Mouse (Mus musculus): ENCODE data around the gene 1700003E16Rik. TPM values are rescaled to one million over a fixed set of nuclear protein-coding genes. Genes with fewer than 3 reads are reported as not detected.

Gene 1700003E16Rik
- polyA plus RNA-seq, 1 experiment from 2014 or later, result 1.6 TPM

DNA sequence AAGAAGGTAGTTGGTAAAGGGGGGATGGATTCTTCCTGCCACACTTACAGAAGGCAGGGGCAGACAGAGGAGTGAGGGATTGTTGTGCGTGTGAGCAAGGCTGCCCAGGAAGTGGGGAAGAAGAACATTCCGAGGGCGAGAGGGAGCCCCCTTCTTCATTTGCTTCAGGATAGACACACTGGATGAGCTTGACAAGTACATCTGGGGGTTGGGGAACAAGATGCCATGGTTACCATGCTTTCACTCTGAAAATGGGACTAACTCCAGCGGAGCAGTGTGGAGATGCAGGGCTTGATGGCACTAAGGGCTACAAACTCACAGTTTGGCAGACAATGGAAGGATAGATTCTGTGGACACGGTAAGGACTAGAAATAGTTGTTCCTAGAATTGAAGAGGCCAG, 14.9 kb downstream of the 1700003E16Rik start:
- no peaks in the 10 kb centered on the region for H3K9me3 ChIP-seq (replicated peaks; ENCODE audit: low read length)
- no peak overlapping the region for H3K4me3 ChIP-seq (replicated peaks; ENCODE audit: low read depth, low read length)
- ATAC-seq (replicated peaks; ENCODE audit: low FRiP score, low read depth), result no peak
- no peaks in the 10 kb centered on the region for H3K27me3 ChIP-seq (ENCODE audit: insufficient read depth, low read length)
- no peak for TF ChIP-seq CTCF (IDR thresholded peaks at IDR 0.05; ENCODE audit: low read depth)
- no peak overlapping the region for H3K27ac ChIP-seq
- DNase-seq (ENCODE audit: low spot score), result no peak
- peaks cover 8% of the 10 kb centered on the region; the same call in 1 of the 2 replicates for H3K4me1 ChIP-seq (replicated peaks; ENCODE audit: insufficient read depth, low read length)
- WGBS, result 81% methylated on average over 5 of the region's 5 CpGs
- no peak overlapping the region for H3K9ac ChIP-seq (ENCODE audit: low read depth, low read length)
- H3K4me2 ChIP-seq (ENCODE audit: low read length), result no peak overlapping the region
- no peaks in the 10 kb centered on the region for H3K36me3 ChIP-seq (ENCODE audit: insufficient read depth, low read length)

GRCm38 (mm10) chr6:83172240-83172920, 16.2 kb downstream of the 1700003E16Rik start:
- Histone ChIP-seq H3K27ac (no peak overlapping the region), H3K9ac (ENCODE audit: low read depth, low read length) (no peak overlapping the region), H3K4me1 (replicated peaks; ENCODE audit: insufficient read depth, low read length) (0 out of 2 replicates have a peak, but pooled peaks cover 4% of the 10 kb centered on the region), H3K9me3 (replicated peaks; ENCODE audit: low read length) (no peaks in the 10 kb centered on the region), H3K4me3 (replicated peaks; ENCODE audit: low read depth, low read length) (no peak overlapping the region), H3K36me3 (ENCODE audit: insufficient read depth, low read length) (no peaks in the 10 kb centered on the region), H3K4me2 (ENCODE audit: low read length) (no peak overlapping the region), H3K27me3 (ENCODE audit: insufficient read depth, low read length) (no peaks in the 10 kb centered on the region)
- DNase-seq (ENCODE audit: low spot score) (no peak), ATAC-seq (replicated peaks; ENCODE audit: low FRiP score, low read depth) (no peak; the same call in 1 of the 2 replicates)
- 61% methylated on average over 9 of the region's 9 CpGs for WGBS
- TF ChIP-seq CTCF (IDR thresholded peaks at IDR 0.05; ENCODE audit: low read depth), result no peak

DNA sequence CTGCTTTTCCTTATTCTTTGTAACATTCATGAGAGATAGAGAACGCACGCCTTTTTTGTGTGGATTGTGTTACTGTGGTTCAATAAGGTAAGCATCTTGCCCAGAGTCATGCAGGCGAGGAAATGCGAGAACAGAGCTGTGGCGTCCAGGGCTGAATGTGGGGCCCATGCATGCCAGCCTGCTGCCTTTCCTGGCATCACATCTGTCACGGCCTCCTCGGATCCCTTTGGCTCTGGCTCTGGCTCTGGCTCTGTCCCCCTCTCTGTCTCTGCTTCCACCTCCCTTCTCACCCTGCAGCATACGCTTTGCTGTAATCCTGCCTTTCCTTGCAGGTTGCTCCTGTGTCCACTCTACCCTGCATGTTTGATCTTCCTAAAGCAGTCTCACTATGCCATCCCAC, 19.8 kb downstream of the 1700003E16Rik start:
- Histone ChIP-seq H3K4me2 (ENCODE audit: low read length) (no peak overlapping the region), H3K9me3 (replicated peaks; ENCODE audit: low read length) (no peaks in the 10 kb centered on the region), H3K36me3 (ENCODE audit: insufficient read depth, low read length) (no peaks in the 10 kb centered on the region), H3K4me1 (replicated peaks; ENCODE audit: insufficient read depth, low read length) (peaks cover 7% of the 10 kb centered on the region), H3K4me3 (replicated peaks; ENCODE audit: low read depth, low read length) (no peak overlapping the region), H3K27ac (no peak overlapping the region), H3K9ac (ENCODE audit: low read depth, low read length) (no peak overlapping the region), H3K27me3 (ENCODE audit: insufficient read depth, low read length) (no peaks in the 10 kb centered on the region)
- 91% methylated on average over 8 of the region's 8 CpGs for WGBS
- TF ChIP-seq CTCF (IDR thresholded peaks at IDR 0.05; ENCODE audit: low read depth), result no peak
- DNase-seq (ENCODE audit: low spot score) (no peak), ATAC-seq (replicated peaks; ENCODE audit: low FRiP score, low read depth) (no peak)

DNA sequence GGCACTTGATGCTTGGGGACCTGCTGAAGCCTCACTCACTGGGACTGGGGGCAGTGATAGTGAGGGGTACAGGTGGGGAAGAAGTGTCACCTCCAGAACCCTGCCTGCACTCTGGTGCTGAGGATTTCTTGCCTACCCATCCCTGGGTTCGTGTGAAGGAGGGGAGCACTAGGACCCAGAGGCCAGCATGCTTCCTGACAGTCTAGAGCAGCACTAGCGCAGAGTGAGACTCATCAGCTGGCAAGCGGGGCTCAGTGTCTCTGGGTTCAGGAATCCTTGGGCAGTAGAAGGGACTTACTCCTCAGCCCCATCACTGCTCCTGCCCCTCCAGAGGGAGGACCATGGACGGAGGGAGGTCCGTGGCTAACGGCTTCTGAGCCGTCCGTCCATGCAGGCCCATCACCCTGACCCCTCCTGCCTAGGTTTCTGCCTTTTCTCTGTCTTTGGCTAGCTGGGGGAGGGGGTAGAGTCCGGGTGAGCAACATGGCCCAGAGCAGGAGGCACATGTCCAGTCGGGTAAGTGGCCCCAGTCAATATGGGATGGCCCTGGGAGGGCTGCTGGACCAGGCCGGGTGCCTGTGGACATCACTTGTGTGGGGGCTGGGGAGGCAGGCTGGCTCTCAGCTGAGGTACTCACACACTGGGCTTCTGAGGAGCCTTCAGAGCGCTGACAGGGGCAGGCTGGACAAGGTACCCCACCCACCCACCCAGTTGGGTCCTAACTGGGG, 23.4 kb downstream of the 1700003E16Rik start:
- DNase-seq (ENCODE audit: low spot score), result peak; percentile 70
- 18% methylated on average over 12 of the region's 12 CpGs for WGBS
- peak overlapping the region; percentile 47; the same call in 1 of the 2 replicates for H3K9ac ChIP-seq (ENCODE audit: low read depth, low read length)
- H3K36me3 ChIP-seq (ENCODE audit: insufficient read depth, low read length), result 0 out of 2 replicates have a peak, but pooled peaks cover 9% of the 10 kb centered on the region
- H3K4me2 ChIP-seq (ENCODE audit: low read length), result peak overlapping the region; percentile 50
- no peaks in the 10 kb centered on the region for H3K9me3 ChIP-seq (replicated peaks; ENCODE audit: low read length)
- ATAC-seq (replicated peaks; ENCODE audit: low FRiP score, low read depth), result peak; percentile 30; the same call in 1 of the 2 replicates
- H3K4me3 ChIP-seq (replicated peaks; ENCODE audit: low read depth, low read length), result peak overlapping the region; percentile 17; the same call in 1 of the 2 replicates
- peaks cover 7% of the 10 kb centered on the region for H3K4me1 ChIP-seq (replicated peaks; ENCODE audit: insufficient read depth, low read length)
- TF ChIP-seq CTCF (IDR thresholded peaks at IDR 0.05; ENCODE audit: low read depth), result no peak
- no peak overlapping the region for H3K27ac ChIP-seq
- H3K27me3 ChIP-seq (ENCODE audit: insufficient read depth, low read length), result no peaks in the 10 kb centered on the region

DNA sequence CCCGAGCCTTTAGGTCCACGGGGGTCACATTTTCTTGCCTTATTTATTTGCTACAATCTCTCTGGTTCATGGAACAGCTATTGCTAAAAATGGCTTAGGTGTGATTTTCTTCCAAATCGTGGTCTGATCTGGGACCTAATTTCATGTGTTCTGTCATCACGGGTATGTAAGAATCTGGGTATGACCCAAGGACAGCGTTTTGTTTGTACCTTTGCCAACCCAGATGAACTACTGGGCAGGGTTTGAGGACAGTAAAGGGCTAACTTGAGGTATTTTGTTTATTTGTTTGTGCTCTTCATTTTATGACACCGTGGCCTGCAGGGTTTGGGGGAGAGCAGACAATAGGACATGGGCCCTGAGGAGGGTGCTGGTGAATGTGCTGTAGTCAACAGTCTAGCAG, 24.4 kb downstream of the 1700003E16Rik start:
- DNase-seq (ENCODE audit: low spot score) (no peak), ATAC-seq (replicated peaks; ENCODE audit: low FRiP score, low read depth) (no peak)
- Histone ChIP-seq H3K4me2 (ENCODE audit: low read length) (no peak overlapping the region), H3K27me3 (ENCODE audit: insufficient read depth, low read length) (no peaks in the 10 kb centered on the region), H3K9ac (ENCODE audit: low read depth, low read length) (no peak overlapping the region), H3K4me1 (replicated peaks; ENCODE audit: insufficient read depth, low read length) (peaks cover 10% of the 10 kb centered on the region), H3K36me3 (ENCODE audit: insufficient read depth, low read length) (0 out of 2 replicates have a peak, but pooled peaks cover 9% of the 10 kb centered on the region), H3K4me3 (replicated peaks; ENCODE audit: low read depth, low read length) (no peak overlapping the region), H3K9me3 (replicated peaks; ENCODE audit: low read length) (no peaks in the 10 kb centered on the region), H3K27ac (no peak overlapping the region)
- WGBS, result 80% methylated on average over 6 of the region's 6 CpGs
- TF ChIP-seq CTCF (IDR thresholded peaks at IDR 0.05; ENCODE audit: low read depth), result no peak

DNA sequence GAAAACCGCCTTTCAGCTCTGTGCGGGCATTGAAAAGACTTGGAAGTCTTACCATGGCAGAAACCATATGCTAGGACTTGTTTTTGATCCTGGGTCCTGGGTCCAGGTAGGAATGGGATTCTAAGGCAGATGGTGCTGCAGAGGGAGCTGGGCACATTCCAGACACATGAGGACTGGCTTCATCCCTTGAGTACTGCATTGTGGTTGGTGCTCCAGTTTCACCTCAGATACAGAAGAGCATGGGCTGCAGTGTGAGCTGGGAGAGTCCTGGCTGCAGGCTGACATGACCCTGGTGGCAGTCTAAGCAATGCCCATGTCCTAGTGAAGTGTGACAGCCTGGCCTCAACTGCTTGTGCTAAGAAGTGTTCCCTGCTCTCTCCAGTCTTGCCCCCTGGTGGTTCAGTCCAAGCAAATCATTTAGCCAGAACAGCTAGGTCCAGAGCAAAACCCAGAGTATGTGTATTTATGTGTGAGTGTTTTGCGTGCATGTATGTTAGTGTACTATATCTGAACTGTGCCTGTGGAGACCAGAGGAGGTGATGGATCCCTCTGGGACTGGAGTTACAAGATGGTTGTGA, 28.7 kb downstream of the 1700003E16Rik start:
- peaks cover 9% of the 10 kb centered on the region; the same call in 1 of the 2 replicates for H3K4me1 ChIP-seq (replicated peaks; ENCODE audit: insufficient read depth, low read length)
- ATAC-seq (replicated peaks; ENCODE audit: low FRiP score, low read depth), result no peak
- H3K36me3 ChIP-seq (ENCODE audit: insufficient read depth, low read length), result peaks cover 20% of the 10 kb centered on the region
- peak; percentile 68 for DNase-seq (ENCODE audit: low spot score)
- no peaks in the 10 kb centered on the region for H3K27me3 ChIP-seq (ENCODE audit: insufficient read depth, low read length)
- no peak overlapping the region for H3K9ac ChIP-seq (ENCODE audit: low read depth, low read length)
- TF ChIP-seq CTCF (IDR thresholded peaks at IDR 0.05; ENCODE audit: low read depth), result peak; percentile 73
- H3K9me3 ChIP-seq (replicated peaks; ENCODE audit: low read length), result no peaks in the 10 kb centered on the region
- H3K4me3 ChIP-seq (replicated peaks; ENCODE audit: low read depth, low read length), result no peak overlapping the region
- WGBS, result 83% methylated on average over 3 of the region's 3 CpGs
- H3K27ac ChIP-seq, result no peak overlapping the region
- no peak overlapping the region for H3K4me2 ChIP-seq (ENCODE audit: low read length)

Measured in kidney, postnatal 0 days (tissue).